Mouse (Mus musculus): Measurements from ENCODE around the gene Pbxip1.

The Pbxip1 gene

DNA sequence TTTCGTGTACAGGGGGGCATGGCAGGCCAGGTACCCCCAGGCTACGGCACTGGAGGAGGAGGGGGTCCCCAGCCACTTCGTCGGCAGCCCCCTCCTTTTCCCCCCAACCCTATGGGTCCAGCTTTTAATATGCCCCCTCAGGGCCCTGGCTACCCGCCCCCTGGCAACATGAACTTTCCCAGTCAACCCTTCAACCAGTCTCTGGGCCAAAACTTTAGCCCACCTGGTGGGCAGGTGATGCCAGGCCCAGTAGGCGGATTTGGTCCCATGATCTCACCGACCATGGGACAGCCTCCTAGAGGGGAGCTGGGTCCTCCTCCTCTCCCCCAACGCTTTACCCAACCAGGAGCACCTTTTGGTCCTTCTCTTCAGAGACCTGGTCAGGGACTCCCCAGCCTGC is 3.9 kb upstream of the Pbxip1 start:
- in situ Hi-C loops (cut with MboI, MseI) = no loop called here

DNA sequence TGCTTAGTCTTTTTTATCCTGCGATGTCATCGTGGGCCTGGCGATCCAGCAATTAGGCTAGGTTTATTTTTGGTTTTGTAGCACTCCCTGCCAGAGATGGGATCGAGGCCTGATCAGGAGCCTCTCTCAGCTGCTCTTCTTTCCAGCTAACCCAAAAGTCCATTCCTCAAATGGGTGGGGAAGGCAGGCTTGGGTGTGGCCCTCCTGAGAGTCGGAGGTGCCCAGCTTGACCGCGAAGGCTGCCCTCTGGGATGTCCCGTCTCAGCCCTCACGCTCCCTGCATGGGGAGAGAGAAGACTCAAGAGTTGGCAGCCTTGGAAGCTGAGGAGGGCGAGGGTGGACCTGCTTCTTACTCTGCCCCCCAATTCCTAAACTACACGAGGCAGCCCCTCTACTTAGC is 2.0 kb upstream of the Pbxip1 start:
- in situ Hi-C loops (cut with MboI, MseI) = no loop called here

DNA sequence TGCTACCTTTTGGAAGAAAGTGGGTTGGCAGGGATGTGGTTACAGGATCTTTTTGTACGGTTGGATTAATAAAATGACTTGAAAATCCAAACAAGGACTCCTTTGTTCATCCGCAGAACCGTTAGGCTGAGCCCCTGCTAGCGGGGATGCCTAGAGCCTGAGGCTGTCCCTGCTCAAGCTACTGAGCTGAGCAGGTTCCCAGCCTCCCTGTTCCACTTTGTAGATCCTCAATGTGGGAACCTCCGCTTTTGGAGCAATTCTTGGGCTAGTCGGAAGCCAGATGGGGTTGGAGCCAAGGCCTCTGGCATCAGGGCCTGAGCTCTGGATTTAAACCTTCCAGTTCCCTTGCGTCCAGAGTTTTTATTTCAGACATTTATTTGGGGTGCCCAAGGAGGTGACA is 1.5 kb upstream of the Pbxip1 start:
- in situ Hi-C loops (cut with MboI, MseI) = no loop called here

DNA sequence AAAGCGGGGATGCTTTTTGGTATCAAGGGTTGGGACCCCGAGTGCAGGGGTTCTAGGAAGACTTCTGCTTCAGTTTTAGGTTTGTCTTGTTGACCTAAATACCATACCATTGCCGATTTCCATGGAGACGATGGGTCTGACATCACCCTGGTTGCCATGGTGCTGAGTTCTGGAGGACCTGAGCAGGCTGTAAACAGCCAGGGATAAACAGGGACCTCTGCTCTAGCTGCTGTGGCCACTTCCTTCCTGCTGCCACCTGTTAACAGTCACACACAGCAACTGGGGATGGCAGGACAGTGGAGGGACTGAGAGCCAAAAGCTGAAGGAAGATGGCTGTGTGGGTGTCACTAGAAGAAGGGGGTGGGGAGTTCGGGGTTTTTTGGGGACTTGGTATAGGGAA is 763 bp downstream of the Pbxip1 start:
- in situ Hi-C loops (cut with MboI, MseI) = no loop called here

DNA sequence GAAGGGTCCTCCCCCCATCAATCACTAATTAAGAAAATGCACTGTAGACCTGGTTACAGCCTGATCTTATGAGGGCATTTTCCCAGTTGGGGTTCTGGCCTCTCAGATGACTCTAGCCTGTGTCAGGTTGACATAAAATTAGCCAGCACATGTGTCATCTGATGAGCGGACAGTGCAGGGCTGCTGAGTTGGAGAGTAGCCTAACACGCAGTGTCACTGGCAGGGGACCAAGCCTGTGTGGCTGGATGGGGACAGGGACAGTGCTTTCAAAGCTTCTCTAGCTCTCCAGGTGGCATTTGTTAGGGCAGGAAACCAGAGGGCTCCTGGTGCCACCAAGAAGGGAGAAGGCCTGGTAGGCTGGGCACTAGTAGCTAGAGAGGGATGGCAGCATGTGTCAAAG is 4.2 kb downstream of the Pbxip1 start:
- in situ Hi-C loops (cut with MboI, MseI) = no loop called here

DNA sequence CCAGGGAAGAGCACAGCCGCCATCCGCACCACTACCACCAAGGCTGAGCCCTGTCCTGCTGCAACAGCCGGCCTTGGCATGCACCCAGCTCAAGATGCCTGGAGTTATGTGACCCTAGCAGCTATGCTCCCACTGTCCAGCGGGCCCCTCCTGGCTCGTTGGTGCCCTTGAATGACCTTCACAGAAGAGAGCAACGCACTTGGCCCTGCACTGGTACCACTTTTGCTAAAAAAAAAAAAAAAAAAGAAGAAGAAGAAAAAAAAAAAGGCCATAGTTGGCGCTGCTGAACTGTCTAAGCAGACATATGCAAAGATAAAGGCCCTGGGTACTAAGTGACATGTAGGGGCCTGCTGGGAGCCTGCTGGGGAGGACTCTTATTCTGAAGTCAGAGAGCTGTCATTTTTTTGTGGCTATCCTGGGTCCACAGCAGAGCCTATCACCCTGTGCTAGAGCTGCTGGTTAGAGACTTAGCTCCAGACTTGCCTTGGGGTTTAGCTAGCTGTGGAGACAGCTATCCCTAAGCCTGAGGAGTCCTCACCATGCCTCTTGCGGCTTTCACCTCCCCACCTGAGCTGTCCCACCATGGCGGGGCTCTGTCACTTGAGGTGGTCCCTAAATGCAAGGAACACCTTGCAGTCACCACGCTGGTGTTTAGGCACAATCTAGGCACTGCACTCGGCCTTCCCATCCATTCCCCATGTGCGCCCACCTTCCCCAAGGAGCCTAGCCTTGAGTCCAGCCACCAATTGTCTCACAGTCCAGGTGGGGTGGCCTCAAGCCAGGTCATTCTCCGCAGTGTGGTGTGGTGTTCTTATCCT is 12.4 kb downstream of the Pbxip1 start:
- in situ Hi-C loops (cut with MboI, MseI) = no loop called here

DNA sequence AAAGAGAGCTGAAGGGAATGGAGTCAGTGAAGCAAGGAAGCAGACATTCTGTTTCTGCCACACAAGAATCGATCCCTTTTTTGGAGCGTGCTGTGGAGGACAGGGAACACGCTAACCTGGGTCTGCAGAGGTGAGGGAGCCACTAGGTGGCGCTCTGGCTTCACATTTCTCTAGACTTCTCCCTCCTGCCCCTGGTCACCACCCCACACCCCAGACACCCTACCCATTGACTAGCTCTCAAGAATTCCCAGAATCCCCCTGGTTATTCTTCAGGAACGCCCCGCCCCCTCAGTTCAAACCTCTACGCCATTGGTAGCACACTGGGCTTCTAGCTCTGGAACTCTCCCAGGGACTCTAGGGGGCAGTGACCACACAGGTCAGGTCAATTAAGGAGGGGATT is 13.0 kb downstream of the Pbxip1 start:
- in situ Hi-C loops (cut with MboI, MseI) = no loop called here

DNA sequence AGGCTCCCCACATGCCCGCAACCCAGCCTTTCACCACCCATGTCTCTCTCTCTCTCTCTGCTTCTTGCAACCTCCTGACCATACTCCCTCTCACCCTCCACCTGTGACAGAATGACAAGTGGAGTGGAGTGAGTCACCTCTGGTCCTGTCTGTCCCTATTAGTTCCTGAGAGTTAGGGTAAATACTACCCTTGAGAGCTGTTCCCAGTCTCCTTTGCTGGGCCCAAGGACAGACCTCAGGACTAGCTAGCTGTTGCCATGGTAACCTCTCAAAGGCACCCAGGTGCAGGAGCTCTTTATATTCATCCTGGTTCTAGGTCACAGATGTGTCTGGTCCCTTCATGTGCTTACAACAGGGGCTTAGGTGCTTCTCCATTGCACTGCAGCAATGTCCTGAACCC is 15.4 kb downstream of the Pbxip1 start:
- in situ Hi-C loops (cut with MboI, MseI) = no loop called here

DNA sequence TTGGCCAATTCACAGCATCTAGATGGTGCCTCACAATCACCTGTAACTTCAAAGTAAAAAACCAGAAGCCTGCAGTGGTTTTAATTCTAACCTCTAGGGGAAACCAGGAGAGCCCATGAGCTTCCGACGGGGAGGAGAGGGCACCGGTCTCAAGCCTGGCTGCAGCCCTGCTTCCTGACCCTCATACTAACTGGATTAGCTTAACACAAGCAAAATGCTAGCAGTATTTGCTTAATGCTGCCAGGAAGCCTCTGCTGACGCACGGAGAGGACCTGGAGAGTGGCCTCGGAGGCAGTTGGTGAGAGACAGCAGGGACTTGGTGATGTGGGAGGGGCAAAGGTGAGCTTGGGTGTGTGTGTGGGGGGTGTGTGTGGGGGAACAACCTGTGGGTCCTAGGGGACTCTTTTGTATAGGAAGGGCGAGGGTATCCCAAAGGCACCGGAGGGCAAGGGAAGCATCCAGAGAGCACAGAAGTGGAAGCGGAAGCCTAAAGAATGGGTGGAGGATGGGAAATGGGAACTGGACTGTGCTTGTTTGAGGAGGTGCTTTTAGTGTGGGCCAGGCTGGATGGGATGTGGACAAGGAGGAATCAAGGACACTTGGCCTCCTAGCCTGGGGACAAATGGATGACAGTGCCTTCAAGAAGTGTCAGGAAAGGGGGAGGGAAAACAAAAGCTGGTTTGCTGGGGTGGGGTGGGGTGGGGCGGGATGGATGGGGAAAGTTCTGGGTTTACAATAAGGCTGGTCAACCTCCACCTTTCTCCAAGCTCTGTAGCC is 18.1 kb downstream of the Pbxip1 start, which contains the start of gene Pmvk:
Pmvk (plus strand) TSS at position 141 of the 777 bp plus-strand sequence.
- in situ Hi-C loops (cut with MboI, MseI) = no loop called here

DNA sequence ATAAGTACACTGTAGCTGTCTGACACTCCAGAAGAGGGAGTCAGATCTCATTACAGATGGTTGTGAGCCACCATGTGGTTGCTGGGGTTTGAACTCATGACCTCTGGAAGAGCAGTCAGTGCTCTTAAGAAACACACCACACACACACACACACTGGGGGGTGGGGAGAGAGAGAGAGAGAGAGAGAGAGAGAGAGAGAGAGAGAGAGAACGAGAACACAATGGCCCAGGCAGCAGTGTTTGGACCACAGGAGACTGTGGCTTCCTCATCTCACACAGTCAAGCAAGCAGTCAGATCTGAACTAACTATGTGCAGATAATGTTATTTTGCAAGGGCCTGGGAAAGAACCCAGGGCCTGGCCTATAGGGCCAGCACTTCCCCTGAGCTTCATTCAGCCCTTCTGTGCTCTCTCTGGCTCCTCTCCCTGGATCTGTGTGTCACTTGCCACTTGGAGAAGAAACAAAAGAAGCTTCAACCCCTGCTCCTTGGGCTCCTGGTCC is 19.3 kb downstream of the Pbxip1 start:
- in situ Hi-C loops (cut with MboI, MseI) = no loop called here

DNA sequence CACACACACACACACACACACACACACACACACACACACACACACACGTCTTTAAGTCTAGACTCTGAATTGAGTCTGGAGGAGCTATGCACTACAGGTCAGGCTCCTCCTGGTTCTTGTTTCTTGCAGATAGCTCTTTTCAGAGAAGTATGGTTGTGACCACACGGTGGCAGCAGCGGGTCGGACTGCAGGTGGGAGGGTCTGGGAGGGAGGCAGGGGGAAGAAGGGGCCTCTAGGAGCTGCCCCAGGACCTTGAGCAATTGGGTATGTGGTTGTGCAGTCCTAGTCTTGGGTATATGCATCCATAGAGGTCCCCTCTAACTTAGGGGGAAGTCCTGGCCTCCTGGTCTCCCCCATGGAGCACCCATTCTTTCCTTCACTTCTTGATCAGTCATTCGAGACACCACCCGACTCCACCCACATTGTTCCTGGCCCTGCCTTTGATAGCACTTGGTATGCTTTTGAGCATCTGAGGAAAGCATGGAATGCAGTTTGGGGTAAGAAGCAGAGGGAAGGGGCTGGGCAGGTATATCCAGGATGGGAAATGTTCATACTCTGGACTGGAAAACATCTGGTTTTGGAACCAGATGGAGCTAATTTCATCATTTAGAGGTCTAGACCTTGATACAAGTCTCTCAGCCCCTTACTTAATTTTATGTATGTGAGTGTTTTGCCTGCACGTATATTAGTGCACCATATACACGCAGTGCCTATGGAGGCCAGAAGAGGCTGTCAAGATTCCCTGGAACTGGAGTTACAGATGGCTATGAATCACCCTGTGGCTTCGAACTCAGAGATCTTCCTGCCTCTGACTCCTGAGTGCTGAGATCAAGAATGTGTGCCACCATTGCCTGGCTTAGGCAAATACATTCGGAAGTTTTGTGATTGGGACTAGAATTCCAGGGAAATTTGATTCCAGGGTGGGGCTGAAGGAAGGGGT is 20.5 kb downstream of the Pbxip1 start:
- in situ Hi-C loops (cut with MboI, MseI) = no loop called here

DNA sequence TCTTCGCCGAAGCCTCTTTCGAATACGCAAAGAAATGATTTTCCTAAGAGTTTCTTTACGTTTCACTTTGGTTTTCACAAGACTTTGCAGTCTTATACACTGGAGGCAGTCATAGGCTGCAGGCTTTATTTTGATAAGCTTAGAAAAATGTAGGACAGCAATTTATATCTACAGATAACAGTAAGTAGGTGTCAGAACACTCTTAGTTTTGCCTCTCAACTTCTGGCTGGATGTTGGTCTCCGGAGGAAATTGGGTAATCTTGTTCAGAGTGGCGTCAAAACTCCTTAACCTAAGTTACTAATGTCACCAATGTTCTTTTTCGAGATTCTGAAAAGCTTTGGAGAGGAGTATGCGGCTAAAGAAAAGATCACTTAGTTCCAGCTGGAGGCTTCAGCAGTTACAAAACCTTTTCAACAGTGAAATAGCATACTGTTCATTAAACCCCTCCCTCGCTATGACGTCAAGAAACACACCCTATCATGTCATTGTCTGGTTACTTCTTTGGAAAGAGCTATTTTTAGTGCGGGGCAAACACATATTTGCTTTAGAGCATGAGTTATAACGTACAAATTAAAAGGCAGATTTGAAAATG is 22.0 kb downstream of the Pbxip1 start:
- in situ Hi-C loops (cut with MboI, MseI) = no loop called here

DNA sequence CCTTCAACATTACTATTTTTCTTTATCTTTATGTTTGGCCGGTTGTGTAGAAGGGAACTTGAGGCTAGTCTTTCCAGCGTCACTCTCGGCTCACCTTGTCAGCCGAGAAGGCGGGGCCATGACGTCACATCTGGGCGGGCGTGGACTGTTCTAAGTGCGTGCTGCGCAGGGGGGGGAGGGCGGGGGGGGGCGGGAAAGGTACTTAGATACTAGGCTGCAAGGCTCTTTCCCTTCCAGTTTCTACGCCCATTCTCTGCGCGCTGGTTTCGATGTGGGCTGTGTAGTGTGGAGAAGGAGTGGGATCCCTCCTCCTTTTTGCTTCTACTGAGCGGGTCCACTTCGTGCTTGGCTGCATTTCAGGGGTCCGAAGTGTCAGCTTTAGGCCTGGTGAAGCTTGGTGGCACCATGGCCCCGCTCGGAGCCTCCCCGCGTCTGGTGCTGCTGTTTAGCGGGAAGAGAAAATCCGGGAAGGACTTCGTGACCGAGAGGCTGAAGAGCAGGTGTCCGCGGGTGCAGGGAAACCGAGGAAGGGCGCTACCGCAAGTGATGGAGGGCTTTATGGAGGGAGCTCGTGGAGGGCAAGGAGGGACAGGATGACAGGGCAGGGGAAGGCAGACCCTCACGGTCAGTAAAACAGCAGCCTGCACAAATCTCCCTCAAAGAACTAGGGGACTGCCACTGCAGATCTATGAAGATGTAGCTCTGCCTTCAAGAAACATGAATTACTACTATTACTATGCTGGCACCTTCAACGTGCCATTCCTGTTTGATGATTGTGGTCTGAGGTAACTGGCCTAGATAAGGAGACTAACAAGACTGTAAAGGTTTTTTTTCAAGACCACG is 22.7 kb downstream of the Pbxip1 start:
- in situ Hi-C loops (cut with MboI, MseI) = no loop called here

DNA sequence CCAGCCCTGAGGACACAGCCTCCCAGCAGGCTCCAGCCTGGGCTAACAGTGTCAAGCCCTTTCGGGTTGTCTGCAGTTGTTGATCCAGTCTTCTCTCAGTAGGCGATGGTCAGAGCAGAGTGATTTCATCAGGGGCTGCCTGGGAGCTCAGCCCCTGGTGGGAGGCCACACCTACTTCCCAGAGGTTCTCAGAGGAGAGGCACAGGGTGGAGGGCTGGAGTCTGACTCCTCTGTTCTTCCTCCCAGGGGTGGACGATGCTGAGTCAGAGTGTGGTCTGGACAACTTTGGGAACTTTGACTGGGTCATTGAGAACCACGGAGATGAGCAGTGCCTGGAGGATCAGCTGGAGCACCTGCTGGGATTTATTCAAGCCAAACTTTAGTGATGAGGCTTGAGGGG is 31.8 kb downstream of the Pbxip1 start:
- in situ Hi-C loops (cut with MboI, MseI) = no loop called here

DNA sequence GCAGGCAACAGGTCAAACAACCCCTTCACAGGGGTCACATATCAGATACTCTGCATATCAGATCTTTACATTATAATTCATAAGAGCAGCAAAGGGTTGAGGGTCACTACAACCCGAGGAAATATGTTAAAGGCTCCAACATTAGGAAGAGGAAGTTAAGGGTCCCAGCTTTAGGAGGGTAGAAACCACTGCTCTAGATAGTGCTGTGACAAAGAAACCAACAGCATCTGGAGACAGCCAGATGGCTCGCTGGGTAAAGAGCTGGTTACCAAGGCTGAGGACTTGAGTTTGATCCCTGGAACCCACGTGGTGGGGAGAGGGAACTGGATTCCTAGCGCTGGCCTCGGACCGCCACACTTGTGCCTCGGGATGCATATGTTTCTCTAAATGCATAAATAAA is 35.8 kb downstream of the Pbxip1 start:
- in situ Hi-C loops (cut with MboI, MseI) = no loop called here

DNA sequence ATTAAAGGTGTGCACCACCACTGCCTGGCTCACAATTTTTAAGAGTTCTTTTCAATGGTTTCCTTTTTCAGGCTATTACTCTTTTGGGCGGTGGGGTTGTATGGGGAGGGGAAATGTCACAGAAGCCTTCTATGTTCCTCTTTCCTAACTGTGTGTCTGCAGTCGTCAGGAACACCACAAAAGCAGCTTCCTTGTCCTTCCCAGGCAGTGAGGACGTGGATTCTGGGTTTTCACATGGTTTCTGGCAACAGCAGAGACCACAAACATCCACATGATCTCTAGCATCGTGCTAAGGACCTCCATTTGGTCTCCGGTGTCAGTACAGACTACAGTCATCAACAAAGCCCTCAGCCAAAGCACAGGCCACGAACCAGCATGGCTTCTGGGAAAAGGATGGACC is 37.3 kb downstream of the Pbxip1 start:
- in situ Hi-C loops (cut with MboI, MseI) = no loop called here

DNA sequence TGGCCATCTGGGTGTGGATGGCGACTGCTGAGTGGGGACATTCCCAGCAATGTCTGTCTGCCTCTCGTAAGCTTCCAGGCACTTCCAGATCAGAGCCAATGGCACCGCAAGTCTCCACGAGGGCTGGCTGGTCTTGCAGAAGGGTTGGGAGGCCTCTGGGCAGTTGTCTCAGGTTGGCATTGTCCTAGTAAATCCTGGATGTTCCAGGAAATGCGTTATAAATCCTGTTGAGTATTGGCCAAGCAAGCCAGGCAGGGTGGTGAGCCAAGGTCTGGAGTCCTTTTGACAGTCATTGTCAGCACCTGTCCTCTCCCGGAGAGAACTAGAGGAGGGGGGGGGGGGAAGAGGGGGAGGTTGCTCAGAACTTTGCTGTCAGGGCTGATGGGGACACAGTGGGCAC is 42.5 kb downstream of the Pbxip1 start:
- in situ Hi-C loops (cut with MboI, MseI) = no loop called here

DNA sequence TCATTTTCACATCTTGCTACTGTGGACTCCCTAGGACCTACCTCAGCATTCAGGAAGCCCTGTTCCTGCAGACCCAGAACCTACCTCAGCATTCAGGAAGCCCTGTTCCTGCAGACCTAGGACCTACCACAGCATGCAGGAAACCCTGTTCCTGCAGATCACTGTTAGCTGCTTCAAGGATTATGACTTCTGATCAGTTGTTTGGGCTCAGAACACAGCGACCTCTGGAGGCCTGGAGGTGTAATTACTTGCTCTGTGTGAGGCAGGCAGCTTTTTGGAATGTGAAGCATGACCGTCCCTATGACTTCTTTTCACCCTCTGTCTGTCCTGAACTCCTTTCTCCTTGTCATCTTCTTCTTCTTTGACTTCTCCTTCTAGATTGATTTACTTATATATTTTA is 45.0 kb downstream of the Pbxip1 start:
- in situ Hi-C loops (cut with MboI, MseI) = no loop called here

DNA sequence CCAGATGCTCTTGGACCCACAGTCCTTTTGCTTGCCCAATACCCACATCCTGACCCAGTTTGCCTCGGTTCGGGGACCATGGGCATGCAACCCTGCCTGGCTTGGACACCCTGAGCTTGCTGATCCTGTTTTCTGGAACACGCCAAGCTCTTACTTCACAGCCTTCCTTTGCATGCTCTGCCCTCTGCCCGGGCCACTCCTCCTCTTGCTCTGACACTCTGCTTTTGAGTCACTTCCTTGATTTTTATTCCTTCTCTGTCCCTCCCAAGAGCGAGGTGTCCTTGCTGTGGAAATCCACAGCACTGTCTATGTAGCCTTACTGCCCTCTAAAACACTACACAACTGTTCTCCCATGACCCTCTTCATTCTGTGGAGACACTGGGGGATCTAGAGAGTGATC is 45.7 kb downstream of the Pbxip1 start:
- in situ Hi-C loops (cut with MboI, MseI) = no loop called here

DNA sequence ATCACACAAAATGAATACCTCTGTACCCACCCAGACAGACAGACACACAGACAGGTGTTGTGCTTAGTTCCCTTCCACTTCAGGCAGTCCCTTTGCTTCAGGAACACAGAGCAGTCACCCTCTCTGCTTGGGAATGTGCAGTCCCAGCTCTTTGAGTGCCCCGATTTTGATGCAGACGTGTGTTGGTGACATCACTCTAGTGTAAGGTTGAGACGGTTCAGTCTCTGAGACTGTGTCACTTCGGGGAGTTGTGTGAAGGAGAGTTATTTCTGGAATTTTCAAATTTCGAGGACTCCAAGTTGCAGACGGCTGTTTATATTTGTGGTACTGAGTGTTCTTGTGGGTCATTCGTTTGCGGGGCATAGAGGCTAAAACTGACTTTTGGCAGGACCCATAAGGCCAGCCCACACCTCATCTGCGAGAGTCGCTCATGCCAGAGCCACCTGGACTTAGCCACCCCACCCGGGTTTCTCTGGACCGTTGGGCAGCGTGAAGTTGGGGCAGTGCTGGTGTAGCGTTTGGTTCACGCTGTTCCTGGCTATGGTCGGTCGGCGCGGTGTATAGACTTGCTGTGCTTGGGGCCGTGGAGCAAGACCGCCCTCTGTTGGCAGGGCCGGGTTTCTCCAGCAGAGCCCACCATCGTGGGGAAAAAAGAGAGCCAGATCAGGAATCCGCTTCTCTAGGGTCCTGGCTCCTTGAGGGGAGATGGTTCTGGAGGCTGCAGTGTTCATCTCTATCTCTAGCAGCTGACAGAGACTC is 48.4 kb downstream of the Pbxip1 start:
- in situ Hi-C loops (cut with MboI, MseI) = no loop called here

All from T-helper 2 cell (primary cell).